Mouse (Mus musculus) adrenal gland, adult 18-20 months (tissue): Measurements from ENCODE around the gene Cenpk. TPM values are rescaled to one million over a fixed set of nuclear protein-coding genes. Genes with fewer than 3 reads are reported as not detected.
"Not testable (repeated sequence)": the region's sequence is repeated elsewhere in the genome, so short reads cannot be mapped to it uniquely, and the experiment has no call there.

Experiments used
- DNase-seq, 2 experiments: peaks; one replicate each; pipeline ENCODE4 v3.0.0; 2021 to 2022; ENCODE audit warnings: low spot score in 2 of 2
- long read RNA-seq, 2 experiments: library from polyadenylated mRNA; stranded (forward); transcript quantifications; one replicate each; pipeline ENCODE4 v2.0.0; 2021
- total RNA-seq, 2 experiments: library from RNA; stranded (reverse); gene quantifications; 1 replicate in 1 of 2; 2 replicates in 1 of 2; pipeline ENCODE4 v1.2.3; 2021

The Cenpk gene
- total RNA-seq, result 1 to 10 TPM; 1.6 to 1.8 TPM
- long read RNA-seq, experiment 1, result 0 reads
- long read RNA-seq, experiment 2, result 0 reads

DNA sequence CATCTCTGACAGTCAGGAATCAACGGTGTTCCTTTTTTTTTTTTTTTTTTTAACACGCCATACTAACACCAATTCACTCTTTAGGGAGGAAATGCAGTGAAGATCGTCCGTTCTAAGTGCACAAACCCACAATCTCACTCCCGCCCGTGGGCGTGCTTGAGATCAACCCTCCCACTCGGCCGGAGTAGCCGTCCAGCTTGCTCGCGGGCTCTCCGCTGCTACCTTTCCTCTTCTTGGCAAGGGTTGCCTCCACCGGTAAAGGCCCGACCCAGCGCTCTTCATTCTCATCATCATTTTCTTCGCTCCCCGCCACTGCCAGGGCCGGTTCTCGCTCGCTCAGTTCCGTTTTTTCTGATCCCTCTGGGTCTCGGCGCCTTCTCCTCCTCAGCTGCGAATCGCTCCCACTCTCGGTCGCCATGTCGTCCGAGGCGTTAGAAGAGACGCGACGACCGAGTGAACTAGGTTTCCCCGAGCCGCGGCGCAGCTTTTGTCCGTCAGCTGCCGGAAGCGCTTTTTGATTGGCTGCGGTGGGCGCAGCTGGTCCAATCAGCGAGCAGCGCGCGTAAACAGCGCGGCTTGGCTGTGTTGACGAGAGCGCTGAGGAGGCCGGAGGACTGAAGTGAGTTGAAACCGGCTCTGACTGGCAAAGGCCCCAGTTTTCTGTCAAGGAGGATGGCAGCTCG is at the start of gene Cenpk, which contains the start of gene Ppwd1:
Cenpk (plus strand) TSS at position 228 of the 683 bp plus-strand sequence.
Ppwd1 (minus strand) TSS at position 460 of the 683 bp plus-strand sequence.
- peak; percentile 96 for DNase-seq

DNA sequence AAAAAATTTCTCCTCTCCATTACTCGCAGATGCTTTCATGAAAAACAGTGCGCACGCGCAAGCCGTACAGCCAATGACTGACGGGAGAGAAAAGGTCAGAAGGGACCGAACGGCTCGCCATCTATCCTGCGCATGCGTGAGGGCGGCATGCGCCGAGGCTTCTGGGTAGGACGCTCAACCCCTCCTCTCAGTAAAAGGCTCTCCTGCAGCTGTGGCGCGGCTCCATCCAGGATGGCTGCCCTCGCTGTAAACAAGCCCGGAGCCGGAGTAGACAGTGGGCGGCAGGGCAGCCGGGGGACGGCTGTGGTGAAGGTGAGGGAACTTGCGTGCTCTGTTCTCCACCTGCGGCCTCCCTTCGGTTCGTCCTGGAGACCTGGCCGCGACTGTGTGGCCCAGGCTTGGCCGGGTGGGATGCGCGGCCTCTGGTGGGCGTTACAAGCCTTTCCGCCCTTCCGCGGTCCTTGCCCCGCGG is 49.7 kb upstream of the Cenpk start, which contains the start of gene Trim23:
Trim23 (plus strand) TSS at position 148 of the 472 bp plus-strand sequence.
- peak; percentile 90 to 92 for DNase-seq

DNA sequence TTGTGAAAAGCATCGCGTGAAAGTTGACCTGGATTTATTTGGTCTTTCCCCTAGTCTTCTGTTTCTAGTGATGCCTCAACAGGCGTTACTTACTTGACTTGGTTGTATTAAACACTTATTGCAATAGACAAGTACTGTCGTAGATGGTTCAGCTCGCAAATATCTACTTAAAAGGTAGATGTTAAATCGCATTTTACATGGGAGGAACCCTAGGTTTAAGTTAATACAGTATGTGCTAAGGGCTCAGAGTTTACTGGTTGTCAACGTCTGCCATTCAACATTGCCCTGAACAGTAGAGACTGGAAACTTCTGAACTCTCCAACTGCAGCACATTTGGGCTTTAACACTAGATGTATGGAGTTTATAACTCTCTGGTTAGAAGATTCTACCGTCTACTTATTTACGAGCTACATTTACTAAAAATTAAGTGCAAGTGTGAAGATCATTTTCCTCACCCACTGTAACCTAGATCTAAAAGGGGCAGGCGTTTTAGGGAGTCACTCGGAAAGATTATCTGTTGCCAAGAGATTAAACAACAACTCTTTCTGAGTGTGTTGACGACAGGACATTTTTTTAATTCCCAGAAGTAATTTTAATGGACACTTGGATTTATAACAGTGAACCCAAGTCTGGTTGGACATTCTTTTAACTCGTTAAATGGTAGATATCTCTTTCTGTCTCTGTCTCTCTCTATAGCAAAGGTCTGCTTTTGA is 49.1 kb upstream of the Cenpk start:
- DNase-seq, result no peak

- DNase-seq, result no peak
Measured at GRCm38 (mm10) chr13:104187357-104187756, 41.1 kb upstream of the Cenpk start.

GRCm38 (mm10) chr13:104195891-104196290 is 32.5 kb upstream of the Cenpk start:
- DNase-seq, result not testable (repeated sequence)

GRCm38 (mm10) chr13:104204313-104204712 is 24.1 kb upstream of the Cenpk start:
- DNase-seq, result no peak

DNA sequence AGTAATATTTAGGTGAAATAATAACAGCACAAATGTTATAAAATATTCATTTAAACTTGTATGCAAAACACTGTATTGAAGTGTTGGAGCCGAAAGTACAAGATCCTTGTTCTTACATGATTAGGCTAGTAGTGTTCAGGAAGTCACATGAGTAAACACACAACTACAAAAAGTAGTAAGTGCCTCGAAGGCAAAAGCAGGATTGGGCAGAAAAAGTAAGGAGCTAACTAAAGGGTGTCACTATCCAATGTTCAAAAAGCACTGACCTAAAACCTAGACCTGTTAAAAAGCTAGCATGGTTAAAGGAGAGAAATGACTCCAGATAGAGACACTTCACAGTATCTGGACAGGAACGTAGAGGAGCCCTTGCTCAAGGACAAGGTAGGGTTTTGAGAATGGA is 933 bp upstream of the Cenpk start:
- no peak for DNase-seq

DNA sequence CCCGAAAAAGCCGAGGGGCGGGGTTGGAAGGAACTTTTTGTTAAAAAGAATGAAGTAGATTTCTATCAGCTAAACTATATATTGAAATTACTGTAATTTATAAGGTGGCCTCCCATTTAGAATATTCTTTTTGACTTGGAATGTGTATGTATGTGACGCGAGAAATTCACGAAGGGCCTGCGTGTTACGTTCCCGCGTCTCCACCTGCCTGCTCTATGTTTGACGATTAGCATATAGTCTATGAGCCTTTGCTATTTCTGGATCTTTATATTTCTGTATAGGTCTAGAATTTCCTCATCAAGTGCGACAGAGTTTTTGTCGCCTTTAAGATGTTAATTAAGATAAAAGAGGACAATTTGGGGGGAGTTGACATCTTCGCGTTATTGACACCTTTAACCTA is 770 bp downstream of the Cenpk start:
- DNase-seq, result no peak

- DNase-seq, result no peak
Measured at GRCm38 (mm10) chr13:104258997-104259396, 30.6 kb downstream of the Cenpk start.

DNA sequence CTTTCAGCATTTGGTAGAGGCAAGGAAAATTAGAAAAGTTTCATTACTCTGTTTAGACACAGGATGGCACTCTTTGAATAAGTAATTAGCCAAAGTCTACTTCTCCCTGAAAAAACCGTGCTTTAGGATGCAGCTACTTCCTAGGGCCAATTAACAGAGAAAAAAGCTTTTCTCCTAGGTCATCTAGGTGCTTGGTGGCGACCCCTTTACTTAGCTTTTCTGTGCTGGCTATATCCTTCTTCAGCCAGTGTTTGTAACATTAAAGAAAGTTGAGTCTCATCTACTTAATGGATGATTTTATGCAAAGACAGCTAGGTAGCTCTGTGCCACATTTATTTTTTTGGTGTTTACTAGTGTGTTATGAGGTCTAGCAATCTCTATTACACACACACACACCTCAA is 56.6 kb downstream of the Cenpk start:
- DNase-seq, result peak in 1 of 2 experiments; percentile 12

DNA sequence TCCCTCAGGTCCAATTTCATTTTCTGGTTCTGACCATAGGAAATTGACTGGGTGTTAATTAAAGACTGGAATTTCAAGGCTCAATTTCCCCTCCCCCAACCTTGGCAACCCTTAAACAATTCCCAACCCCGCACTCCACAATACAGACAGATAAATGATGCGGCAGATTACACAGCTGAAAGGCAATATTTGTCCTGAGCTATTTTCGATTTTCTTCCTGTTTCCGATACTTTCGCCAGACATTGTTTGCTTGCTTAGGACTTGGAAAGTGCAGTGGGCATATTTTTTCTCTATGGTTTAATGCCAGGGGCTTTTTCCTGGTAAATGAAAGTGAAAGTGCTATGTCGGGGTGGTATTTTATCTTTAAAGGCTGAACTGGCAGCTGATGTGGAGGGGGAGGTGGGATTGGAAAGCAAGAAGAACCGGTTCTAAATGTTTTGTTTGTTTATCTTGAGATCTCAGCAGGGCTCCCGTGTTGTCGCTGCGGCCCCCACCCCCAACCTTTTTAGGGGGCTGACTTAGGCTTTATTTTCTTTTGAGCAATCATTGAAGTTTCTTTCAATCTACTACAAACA is 57.4 kb downstream of the Cenpk start:
- DNase-seq, result peak in 1 of 2 experiments; percentile 30

DNA sequence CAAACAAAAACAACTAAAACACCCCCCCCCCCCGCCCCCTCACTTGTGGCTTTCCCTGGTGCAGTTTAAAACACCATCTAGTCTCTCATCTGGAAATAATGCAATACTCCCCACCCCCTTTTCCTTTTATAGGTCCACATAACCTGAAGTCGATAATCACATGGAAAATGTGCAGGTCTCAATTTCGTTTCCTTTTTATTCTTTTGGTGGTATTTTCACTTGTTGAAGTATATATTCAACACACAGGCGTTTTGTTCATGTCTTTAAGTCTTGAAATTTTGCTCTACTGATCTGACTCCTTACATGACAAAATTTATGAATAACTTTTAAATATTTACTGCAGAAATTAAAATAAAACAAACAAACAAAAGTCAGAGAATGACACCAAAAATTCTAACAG is 57.9 kb downstream of the Cenpk start:
- no peak for DNase-seq

DNA sequence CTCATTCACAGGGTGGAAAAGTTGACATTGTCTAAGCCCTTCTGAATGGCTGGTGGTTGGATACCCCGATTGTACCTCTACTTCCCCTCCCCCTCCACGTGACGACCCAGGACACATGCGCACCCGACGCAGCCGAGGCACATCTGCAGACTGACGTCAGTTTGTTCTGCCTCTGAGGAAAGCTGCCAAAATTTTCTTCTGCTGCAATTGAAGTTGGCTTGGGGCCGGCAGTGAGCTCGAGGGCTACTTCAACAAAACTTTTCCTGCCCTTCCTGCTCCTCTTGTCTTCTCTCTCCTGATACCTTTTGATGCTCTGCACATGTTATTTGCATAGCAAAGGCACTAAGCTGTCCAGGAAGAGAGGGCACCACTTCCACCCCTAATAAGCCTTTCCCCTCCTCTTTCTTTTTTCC is 58.5 kb downstream of the Cenpk start:
- DNase-seq, result peak; percentile 80 to 85

DNA sequence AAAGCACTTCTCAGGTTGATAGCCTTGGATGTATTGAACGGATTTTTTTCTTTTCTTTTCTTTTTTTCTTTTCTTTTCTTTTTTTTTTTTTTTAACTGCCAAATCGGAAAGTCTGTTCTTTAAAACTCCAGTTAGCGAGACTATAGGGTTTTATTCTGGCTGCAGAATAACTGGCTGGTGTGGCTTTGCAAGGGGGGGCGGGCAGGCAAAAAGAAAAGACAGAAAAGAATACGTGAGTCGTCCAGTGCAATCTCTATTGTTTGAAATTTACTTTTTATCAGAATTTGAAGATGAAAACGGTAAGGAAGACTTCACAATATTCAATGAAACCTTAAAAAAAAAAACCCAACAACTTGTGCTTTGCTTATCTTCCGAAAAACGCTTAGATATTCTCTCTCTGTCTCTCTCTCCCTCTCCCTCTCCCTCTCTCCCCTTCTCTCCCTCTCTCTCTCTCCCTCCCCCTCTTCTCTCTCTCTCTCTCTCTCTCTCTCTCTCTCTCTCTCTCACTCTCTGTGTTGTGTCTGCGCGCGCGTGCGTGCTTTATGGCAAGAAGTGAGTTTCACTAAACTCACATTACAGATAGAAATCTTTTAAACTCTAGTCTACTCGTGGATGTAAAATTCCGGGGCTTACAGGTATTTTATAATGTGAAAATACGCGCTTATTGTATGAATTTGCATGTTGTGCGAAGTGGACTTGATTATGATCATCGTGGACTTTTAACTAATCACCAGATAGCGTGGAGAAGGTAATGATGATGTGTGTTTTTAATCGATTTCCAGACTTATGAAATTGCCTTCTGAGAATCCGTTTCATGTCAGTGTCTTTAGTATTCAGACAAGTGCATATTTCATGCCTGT is 59.2 kb downstream of the Cenpk start, which contains the start of gene Adamts6:
Adamts6 (plus strand) TSS at position 470 of the 860 bp plus-strand sequence.
- no peak for DNase-seq

DNA sequence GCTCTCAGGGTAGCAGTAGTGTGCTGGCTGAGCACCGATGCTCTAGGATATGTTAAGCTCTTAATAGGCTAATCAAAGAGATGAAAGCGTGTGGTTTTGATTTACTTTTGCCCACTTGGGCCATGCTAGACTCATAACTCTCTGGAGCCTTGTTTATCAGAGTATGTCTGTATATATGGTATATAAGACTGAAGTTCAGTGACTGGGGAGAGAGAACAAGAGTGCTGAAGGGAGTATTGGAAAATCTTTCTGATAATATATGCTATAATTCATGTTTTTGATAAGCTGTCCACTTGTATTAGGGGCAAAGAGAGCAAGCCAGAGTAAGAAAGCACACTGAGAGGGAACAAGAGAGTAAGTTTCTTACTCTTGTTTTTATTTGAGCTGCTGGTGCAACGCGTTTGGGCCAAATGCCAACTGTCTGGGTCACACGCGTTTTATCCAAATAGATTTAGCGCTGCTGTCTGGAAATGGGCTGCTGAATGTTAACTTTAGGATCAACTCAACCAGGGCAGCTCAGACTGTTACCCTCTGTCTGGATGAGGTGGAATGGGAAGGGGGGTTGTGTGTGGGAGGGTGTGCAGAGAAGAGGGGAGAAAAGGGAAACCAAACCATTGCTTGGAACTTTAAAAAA is 59.9 kb downstream of the Cenpk start:
- DNase-seq, result peak; percentile 70 to 71

DNA sequence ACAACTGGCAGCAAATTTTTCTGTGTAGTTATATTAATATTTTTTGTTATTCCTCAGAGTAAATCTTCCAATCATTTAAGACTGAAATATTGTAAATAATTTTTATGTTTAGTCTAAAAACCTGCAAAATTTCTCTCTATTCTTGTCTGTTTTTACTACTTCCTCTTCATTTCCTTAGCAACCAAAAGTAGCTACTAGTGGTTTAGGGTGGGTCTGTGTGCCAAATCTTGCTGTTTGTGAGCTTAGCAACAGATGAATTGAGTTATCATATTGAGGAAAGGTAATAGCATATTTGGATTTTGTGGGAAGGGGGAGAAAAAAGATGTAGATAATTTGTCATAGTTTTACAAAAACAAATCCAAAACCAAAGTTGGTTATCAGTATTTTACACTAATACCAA is 60.8 kb downstream of the Cenpk start:
- DNase-seq, result no peak

- DNase-seq, result no peak
Measured at GRCm38 (mm10) chr13:104295472-104295871, 67.1 kb downstream of the Cenpk start.
